Mouse (Mus musculus): Measurements from ENCODE around the gene Arfip1.

GRCm38 (mm10) chr3:84582913-84583276 lies 470 bp upstream of the Arfip1 start:
- TF ChIP-seq CTCF (IDR thresholded peaks at IDR 0.05; ENCODE audit: low read depth) (no peak), EP300 (optimal IDR thresholded peaks at IDR 0.05) (no peak)
